Mouse (Mus musculus) kidney, embryonic 16.5 days (tissue): Measurements from ENCODE around the gene Akr1c19. TPM values are rescaled to one million over a fixed set of nuclear protein-coding genes. Genes with fewer than 3 reads are reported as not detected.

Experiments used
- polyA plus RNA-seq: library from polyadenylated mRNA; unstranded; fragments of >200 nt; fragmentation: Nextera tagmentation; extraction: Ambion mirVana; gene quantifications from 2 replicates; pipeline ENCODE4 v1.2.1, GENCODE M21; 2015

Gene Akr1c19
- polyA plus RNA-seq, 1 experiment from 2014 or later: 52.9 TPM

Other genes with a start within 250 kb of the Akr1c19 start
- 1.6 and 1.8 TPM in 2 replicates for gene Akr1c14, start 179.7 kb upstream of the Akr1c19 start, polyA plus RNA-seq
- gene Akr1c18, start 78.0 kb upstream of the Akr1c19 start, polyA plus RNA-seq: 2.1 and 2.4 TPM in 2 replicates
- 5.6 and 5.8 TPM in 2 replicates for gene Akr1c13, start 37.5 kb upstream of the Akr1c19 start, polyA plus RNA-seq
- gene Akr1c12, start 50.7 kb downstream of the Akr1c19 start, polyA plus RNA-seq: 3.2 and 3.5 TPM in 2 replicates
- gene Akr1c6, start 205.6 kb downstream of the Akr1c19 start, polyA plus RNA-seq: not detected in 2 replicates